Mouse (Mus musculus) brain, embryonic 14.5 days (tissue): ENCODE measurements around the gene Gm21750.

Experiments
- CTCF ChIP-seq: fragments of 200-500 bp; IDR thresholded peaks from 2 replicates; pipeline ENCODE4 v1.5.1; 2012; ENCODE audit warnings: inconsistent platforms, mild to moderate bottlenecking, moderate library complexity, borderline replicate concordance; ENCODE audit not compliant: insufficient read depth, insufficient read length; ENCODE audit errors: extremely low read depth
- POLR2A ChIP-seq: fragments of 200-500 bp; IDR thresholded peaks from 2 replicates; pipeline ENCODE4 v1.6.1; 2012; ENCODE audit warnings: mild to moderate bottlenecking, inconsistent platforms, borderline replicate concordance; ENCODE audit not compliant: poor library complexity, insufficient read depth, insufficient read length, severe bottlenecking; ENCODE audit errors: extremely low read depth

- TF ChIP-seq POLR2A (no peak), CTCF (no peak)
Measured at GRCm38 (mm10) chr14:73634356-73634755, 26.7 kb upstream of the Gm21750 start.
